18 mouse cellular contexts compared by ENCODE assay signal in genomic region chr6:85237595-85238337, GRCm38 (mm10). TPM values are rescaled to one million over a fixed set of nuclear protein-coding genes. Genes with fewer than 3 reads are reported as not detected.
A peak's percentile ranks its signal among the peaks of the same experiment; 100 is the strongest.
DNase-seq lines count a peak whose midpoint lies in the region; ATAC-seq and TF ChIP-seq lines count a peak whose summit lies in the region.
"Had no signal": no experiment of that assay in that cellular context is flagged by ENCODE, and none has a peak within 500 bp of the region (broad histone marks: within the 10 kb centered on the region; RNA-seq: fewer than 3 reads in every experiment).

No protein-coding gene starts in this region.

- no peak overlapping the region for H3K4me3 ChIP-seq in heart, embryonic 10.5 days
- H3K4me3 ChIP-seq in E14TG2a.4 (replicated peaks; ENCODE audit: low read length), result 0 out of 2 replicates have a peak overlapping the region, but pooled peaks have one; percentile 5
- H3K4me3 ChIP-seq in forebrain, embryonic 16.5 days (replicated peaks; ENCODE audit: low read length), result no peak overlapping the region
- H3K4me3 ChIP-seq: hindbrain, embryonic 10.5 days; limb, embryonic 12.5 days; liver, embryonic 15.5 days; neural tube, embryonic 12.5 days had no signal

- no peak overlapping the region for H3K9ac ChIP-seq in forebrain, embryonic 16.5 days (replicated peaks; ENCODE audit: low read depth, low read length)
- H3K9ac ChIP-seq: limb, embryonic 12.5 days; liver, embryonic 15.5 days; neural tube, embryonic 12.5 days had no signal

- no peaks in the 10 kb centered on the region for H3K9me3 ChIP-seq in heart, embryonic 10.5 days
- H3K9me3 ChIP-seq in E14TG2a.4 (ENCODE audit: low read length), result no peaks in the 10 kb centered on the region
- no peaks in the 10 kb centered on the region for H3K9me3 ChIP-seq in forebrain, embryonic 16.5 days (ENCODE audit: control insufficient read depth, low read length)
- H3K9me3 ChIP-seq: hindbrain, embryonic 10.5 days; limb, embryonic 12.5 days; liver, embryonic 15.5 days; neural tube, embryonic 12.5 days had no signal

- DNase-seq in heart, postnatal 4 days, result peak; percentile 6
- no peak for DNase-seq in heart, embryonic 10.5 days (ENCODE audit: low spot score)
- peak; percentile 46 to 48 for DNase-seq in left cerebral cortex, postnatal 36 days (ENCODE audit: low spot score in 2 of 2)
- DNase-seq in cerebellum, adult 11 months, result no peak
- DNase-seq in heart, postnatal 14 days, result no peak
- DNase-seq: lung, postnatal 36 days had no signal

- H3K4me1 ChIP-seq in heart, embryonic 10.5 days, result peaks cover 26% of the 10 kb centered on the region
- H3K4me1 ChIP-seq in E14TG2a.4 (replicated peaks; ENCODE audit: low read depth, low read length), result peaks cover 62% of the 10 kb centered on the region
- H3K4me1 ChIP-seq in forebrain, embryonic 16.5 days (replicated peaks; ENCODE audit: control insufficient read depth, insufficient read depth, low read length), result peaks cover 25% of the 10 kb centered on the region
- H3K4me1 ChIP-seq: liver, embryonic 15.5 days; neural tube, embryonic 12.5 days had no signal

- H3K36me3 ChIP-seq in heart, embryonic 10.5 days, result no peaks in the 10 kb centered on the region
- no peaks in the 10 kb centered on the region for H3K36me3 ChIP-seq in E14TG2a.4 (ENCODE audit: insufficient read depth, low read length)
- no peaks in the 10 kb centered on the region for H3K36me3 ChIP-seq in forebrain, embryonic 16.5 days (ENCODE audit: control insufficient read depth, insufficient read depth)
- H3K36me3 ChIP-seq: hindbrain, embryonic 10.5 days; limb, embryonic 12.5 days; liver, embryonic 15.5 days; neural tube, embryonic 12.5 days had no signal

- peaks cover 34% of the 10 kb centered on the region for H3K27me3 ChIP-seq in heart, embryonic 10.5 days (ENCODE audit: insufficient read depth, poor library complexity, severe bottlenecking)
- no peaks in the 10 kb centered on the region for H3K27me3 ChIP-seq in E14TG2a.4 (ENCODE audit: insufficient read depth, low read length)
- no peaks in the 10 kb centered on the region for H3K27me3 ChIP-seq in forebrain, embryonic 16.5 days (replicated peaks; ENCODE audit: control insufficient read depth, insufficient read depth, low read length)
- H3K27me3 ChIP-seq: limb, embryonic 12.5 days; liver, embryonic 15.5 days; Patski had no signal

- intact Hi-C loops in left cerebral cortex, postnatal 36 days (cut with DNase I), result loop anchor here (5.0 kb wide), 1 partner anchor 80 kb away; no protein-coding TSS in a partner anchor
- intact Hi-C loops in heart, postnatal 14 days (cut with DNase I), result loop anchor here (2.0 kb wide), 1 partner anchor 77 kb away; no protein-coding TSS in a partner anchor

- peak; percentile 90 for ATAC-seq in forebrain, embryonic 16.5 days
- ATAC-seq in monocyte, adult 5-6 weeks (replicated peaks; ENCODE audit: insufficient number of reproducible peaks, low FRiP score, low TSS enrichment, poor library complexity, severe bottlenecking), result no peak
- ATAC-seq: midbrain, embryonic 16.5 days; Patski had no signal

- no peak for TF ChIP-seq CTCF in E14TG2a.4 (conservative IDR thresholded peaks at IDR 0.05; ENCODE audit: low read length)

- 63% methylated on average over 10 of the region's 10 CpGs for WGBS in heart, embryonic 10.5 days
- WGBS in forebrain, embryonic 16.5 days, result 26% methylated on average over 10 of the region's 10 CpGs

- H3K4me2 ChIP-seq in forebrain, embryonic 16.5 days (ENCODE audit: low read length), result no peak overlapping the region
- H3K4me2 ChIP-seq: heart, embryonic 11.5 days; limb, embryonic 12.5 days; liver, embryonic 15.5 days; neural tube, embryonic 12.5 days had no signal

- no peak overlapping the region for H3K27ac ChIP-seq in heart, embryonic 10.5 days
- H3K27ac ChIP-seq in forebrain, embryonic 16.5 days (ENCODE audit: low read length), result peak overlapping the region; percentile 76
- H3K27ac ChIP-seq: hindbrain, embryonic 10.5 days; limb, embryonic 12.5 days; liver, embryonic 15.5 days; neural tube, embryonic 12.5 days had no signal

RNA-seq across cellular contexts. Expression of gene Emx1, which starts 50.5 kb away (rescaled TPM):
- total RNA-seq in heart, postnatal 4 days (2021), result not detected
- 0.15 and 0.85 TPM in 2 replicates for polyA plus RNA-seq in heart, embryonic 10.5 days (2016; fragmentation: Nextera tagmentation; extraction: Ambion mirVana)
- polyA plus RNA-seq in forebrain, embryonic 16.5 days (2015; fragmentation: Nextera tagmentation; extraction: Ambion mirVana), result 57.5 and 59.7 TPM in 2 replicates
- total RNA-seq in left cerebral cortex, postnatal 36 days (2021), result 10 to 100 TPM; 34.2 to 45.2 TPM
- total RNA-seq in heart, postnatal 14 days (2021), result not detected
- not detected in 3 replicates for total RNA-seq in monocyte, adult 5-6 weeks (2017)
- total RNA-seq: gastrocnemius, adult 8-10 months had no signal
- polyA plus RNA-seq: heart, embryonic 11.5 days; intestine, embryonic 14.5 days; liver, embryonic 15.5 days; Patski had no signal

Comparison
In these comparisons a context has a peak if more than half of its experiments do, and no peak if none do; other contexts are left out.
1. DNase-seq: peak in heart, postnatal 4 days (single experiment) and left cerebral cortex, postnatal 36 days (2 of 2); none in heart, embryonic 10.5 days (single experiment), cerebellum, adult 11 months (single experiment) and heart, postnatal 14 days (0 of 2).
2. RNA of gene Emx1, which starts 50.5 kb away (total RNA-seq): 34.2 to 45.2 TPM in left cerebral cortex, postnatal 36 days; not detected in heart, postnatal 4 days, not detected in heart, postnatal 14 days and not detected in monocyte, adult 5-6 weeks; every median in the first group is over 10 times any median in the second.